Mouse (Mus musculus): ENCODE results near the gene Ralgps1. TPM values are rescaled to one million over a fixed set of nuclear protein-coding genes. Genes with fewer than 3 reads are reported as not detected.

The Ralgps1 gene
- total RNA-seq, 2 experiments from 2014 or later: 63.8 to 64.1 TPM

- no peak for DNase-seq (ENCODE audit: low spot score in 2 of 2)
Observed at GRCm38 (mm10) chr2:33089356-33090032, 281.8 kb downstream of the Ralgps1 start.

DNA sequence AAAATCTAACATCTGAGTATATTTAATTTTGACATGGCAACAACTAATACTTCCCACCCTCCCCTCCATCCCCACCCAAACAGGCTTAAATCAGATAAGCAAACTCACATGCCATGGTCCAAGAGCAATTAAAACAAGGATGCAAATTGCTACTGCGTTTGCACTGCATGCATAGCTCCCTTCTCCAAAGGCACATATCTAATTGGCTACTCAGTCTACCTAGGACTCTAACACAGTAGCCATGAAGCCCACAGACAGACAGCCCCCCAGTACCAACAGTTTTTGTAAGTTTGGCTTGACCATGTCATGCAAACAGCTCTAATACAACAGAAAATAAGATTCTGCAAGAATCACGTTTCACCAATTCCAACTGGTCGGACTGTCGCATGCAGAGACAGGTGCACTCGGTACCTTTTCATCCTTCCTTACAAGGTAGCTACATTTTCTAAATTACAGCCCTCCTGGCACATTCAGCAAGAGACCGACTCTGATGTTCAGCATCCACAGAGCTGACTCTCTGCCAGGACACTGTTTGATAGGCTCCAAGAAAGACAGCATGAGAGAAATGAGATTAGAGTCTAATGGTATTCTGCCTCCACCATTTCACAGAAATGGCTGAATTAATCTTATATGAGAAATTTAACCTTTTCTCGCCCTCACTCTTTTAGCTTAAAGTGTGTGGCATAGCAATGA lies 284.5 kb downstream of the Ralgps1 start:
- no peak for DNase-seq (ENCODE audit: low spot score in 2 of 2)

GRCm38 (mm10) chr2:33086016-33086596 lies 285.2 kb downstream of the Ralgps1 start:
- DNase-seq (ENCODE audit: low spot score in 2 of 2): no peak

GRCm38 (mm10) chr2:33084221-33084620 lies 287.1 kb downstream of the Ralgps1 start:
- no peak for DNase-seq (ENCODE audit: low spot score in 2 of 2)

Small RNA genes lying within 50 kb of the gene (microRNA-seq; reads per million reads assigned to microRNA genes)
- gene Gm25998: 0 reads per million in 2 experiments

Other genes with a start within 250 kb of the Ralgps1 start
- 10 to 100 TPM; 46.0 to 65.4 TPM for gene Garnl3, start 239.8 kb downstream of the Ralgps1 start, total RNA-seq (2021)
- 1 to 10 TPM; 2.6 to 5.9 TPM for gene Angptl2, start 155.4 kb downstream of the Ralgps1 start, total RNA-seq (2021)
- 10 to 100 TPM; 13.7 to 16.1 TPM for gene Zbtb34, start 59.8 kb upstream of the Ralgps1 start, total RNA-seq (2021)
- gene Zbtb43, start 97.1 kb upstream of the Ralgps1 start, total RNA-seq (2021): 10 to 100 TPM; 22.0 to 26.3 TPM

Data from layer of hippocampus, postnatal 14 days (tissue).